Mouse (Mus musculus): ENCODE measurements around the gene Dnttip1.
A peak's percentile ranks its signal among the peaks of the same experiment; 100 is the strongest.
"Not testable (repeated sequence)": the region's sequence is repeated elsewhere in the genome, so short reads cannot be mapped to it uniquely, and the experiment has no call there.

Gene Dnttip1

GRCm38 (mm10) chr2:164779481-164780086 lies 33.8 kb downstream of the Dnttip1 start, which contains the start of gene Tnnc2:
Gene Tnnc2, minus strand, starts transcription at chr2:164779967.
- no peak for DNase-seq (ENCODE audit: low read depth in 2 of 2, low spot score in 2 of 2)

DNA sequence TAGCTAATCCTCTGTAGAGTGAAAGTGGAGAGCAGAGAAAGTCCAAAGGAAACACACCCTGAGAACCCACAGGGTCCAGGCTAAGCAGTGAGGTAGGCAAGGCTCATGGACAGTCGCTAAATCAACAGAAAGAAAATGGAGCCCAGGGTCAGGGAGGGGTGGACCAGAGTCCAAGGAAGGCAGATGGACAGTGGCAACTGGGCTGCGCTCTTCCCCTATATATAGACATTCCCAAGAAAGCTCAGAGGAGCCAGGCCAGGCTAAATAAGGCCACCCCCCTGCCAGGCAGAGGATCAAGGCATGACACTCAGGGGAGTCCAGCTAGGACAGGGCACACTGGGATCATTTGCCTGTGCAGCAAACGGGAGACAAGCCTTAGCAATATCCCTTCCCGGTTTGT lies 36.1 kb downstream of the Dnttip1 start:
- DNase-seq (ENCODE audit: low read depth in 2 of 2, low spot score in 2 of 2) = no peak

- no peak for DNase-seq (ENCODE audit: low read depth in 2 of 2, low spot score in 2 of 2)
These were observed 38.3 kb downstream of the Dnttip1 start for GRCm38 (mm10) chr2:164783926-164784581.

DNA sequence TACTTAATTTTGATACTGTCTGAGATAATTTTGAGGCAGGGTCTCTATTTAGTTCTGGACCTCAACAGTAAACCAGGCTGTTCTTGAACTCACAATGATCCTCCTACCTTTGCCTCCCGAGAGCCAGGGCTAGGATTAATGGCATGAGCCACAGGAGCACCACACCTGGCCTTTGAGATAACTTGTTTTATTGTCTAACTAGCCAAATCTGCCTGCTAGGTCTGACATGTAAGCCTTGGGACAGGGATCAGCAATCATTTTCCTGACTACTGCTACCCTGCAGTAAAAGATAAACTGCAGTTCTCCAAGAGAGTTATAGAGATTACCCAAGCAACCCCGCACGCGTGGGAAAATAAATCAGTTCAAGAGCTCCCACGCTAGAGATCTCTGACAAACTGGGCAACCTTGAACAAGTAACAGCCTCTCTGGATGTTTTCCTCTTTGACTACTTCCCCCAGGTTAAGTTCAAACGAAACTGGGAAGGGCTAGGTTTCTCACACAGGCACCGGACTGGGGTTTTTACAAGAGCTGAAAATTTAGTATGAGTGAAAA lies 39.2 kb downstream of the Dnttip1 start:
- no peak for DNase-seq (ENCODE audit: low read depth in 2 of 2, low spot score in 2 of 2)

DNA sequence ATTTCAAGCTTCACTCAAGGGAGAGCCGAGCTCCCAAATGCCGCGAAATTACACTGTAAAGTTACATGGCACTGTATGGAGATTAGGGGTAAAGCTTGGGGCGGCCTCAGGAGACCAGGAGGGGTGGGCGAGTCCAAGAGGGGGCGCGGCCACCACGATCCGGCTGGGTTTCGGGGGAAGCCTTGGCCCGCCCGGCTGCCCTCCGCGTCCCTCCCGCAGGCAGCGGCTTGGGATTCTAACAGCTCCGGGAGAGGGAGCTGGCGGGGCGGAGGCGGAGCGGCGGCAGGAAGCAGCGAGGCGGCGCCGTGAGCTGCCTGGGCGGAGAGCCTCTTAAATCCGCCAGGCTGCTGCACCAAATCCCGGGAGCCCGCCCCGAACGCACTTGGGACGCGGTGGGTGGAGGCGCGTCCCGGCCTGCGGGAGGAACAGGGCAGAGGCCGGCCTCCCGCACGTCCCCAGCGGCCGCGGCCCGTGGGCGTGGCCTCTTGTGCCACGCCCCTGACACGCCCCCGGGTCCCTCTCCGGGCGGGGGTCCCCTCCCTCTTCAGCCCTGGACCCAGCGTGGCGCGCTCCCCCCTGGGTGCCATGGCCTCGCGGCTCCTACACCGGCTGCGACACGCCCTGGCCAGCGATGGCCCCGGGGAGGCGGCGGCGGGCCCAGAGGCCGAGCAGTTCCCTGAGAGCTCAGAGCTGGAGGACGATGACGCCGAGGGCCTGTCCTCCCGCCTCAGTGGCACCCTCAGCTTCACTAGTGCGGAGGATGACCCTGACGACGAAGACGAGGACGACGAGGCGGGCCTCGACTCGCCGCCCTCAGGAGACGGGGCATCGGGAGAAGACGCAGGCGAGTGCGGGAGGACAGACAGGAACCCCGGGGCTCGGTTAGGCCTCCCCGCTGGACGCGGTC lies 40.0 kb downstream of the Dnttip1 start, which contains the start of gene Snx21:
TSS of gene Snx21 (plus strand) at position 343 of the 907 bp plus-strand sequence.
- peak; percentile 21 to 38 for DNase-seq (ENCODE audit: low read depth in 2 of 2, low spot score in 2 of 2)

- DNase-seq (ENCODE audit: low read depth in 2 of 2, low spot score in 2 of 2) = no peak
These were observed 40.7 kb downstream of the Dnttip1 start for GRCm38 (mm10) chr2:164786388-164786885.

GRCm38 (mm10) chr2:164787032-164787431 lies 41.2 kb downstream of the Dnttip1 start:
- no peak for DNase-seq (ENCODE audit: low read depth in 2 of 2, low spot score in 2 of 2)

- no peak for DNase-seq (ENCODE audit: low read depth in 2 of 2, low spot score in 2 of 2)
These were observed 42.0 kb downstream of the Dnttip1 start for GRCm38 (mm10) chr2:164787779-164788178.

- no peak for DNase-seq (ENCODE audit: low read depth in 2 of 2, low spot score in 2 of 2)
These were observed 42.6 kb downstream of the Dnttip1 start for GRCm38 (mm10) chr2:164788411-164788810.

DNA sequence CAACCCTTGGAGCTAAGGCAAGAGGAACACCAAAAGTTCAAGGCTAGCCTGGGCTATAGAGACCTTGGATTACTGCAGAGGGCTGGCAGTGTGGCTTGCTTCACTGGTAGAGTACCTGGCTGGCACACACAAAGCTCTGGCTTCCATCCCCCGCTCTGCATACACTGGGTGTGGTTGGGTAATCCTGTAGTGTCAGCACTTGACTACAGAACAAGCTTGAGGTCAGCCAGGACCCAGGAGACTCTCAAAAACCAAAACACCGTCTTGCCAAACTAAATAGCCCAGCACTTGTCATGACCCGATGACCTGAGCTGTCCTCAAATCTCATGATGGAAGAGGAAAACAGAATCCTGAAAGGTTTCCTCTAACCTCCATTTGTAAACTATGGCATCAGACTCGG lies 44.7 kb downstream of the Dnttip1 start:
- no peak for DNase-seq (ENCODE audit: low read depth in 2 of 2, low spot score in 2 of 2)

- DNase-seq (ENCODE audit: low read depth in 2 of 2, low spot score in 2 of 2) = no peak
These were observed 46.1 kb downstream of the Dnttip1 start for GRCm38 (mm10) chr2:164791841-164792261.

GRCm38 (mm10) chr2:164792400-164793190 lies 46.8 kb downstream of the Dnttip1 start:
- DNase-seq (ENCODE audit: low read depth in 2 of 2, low spot score in 2 of 2) = no peak

DNA sequence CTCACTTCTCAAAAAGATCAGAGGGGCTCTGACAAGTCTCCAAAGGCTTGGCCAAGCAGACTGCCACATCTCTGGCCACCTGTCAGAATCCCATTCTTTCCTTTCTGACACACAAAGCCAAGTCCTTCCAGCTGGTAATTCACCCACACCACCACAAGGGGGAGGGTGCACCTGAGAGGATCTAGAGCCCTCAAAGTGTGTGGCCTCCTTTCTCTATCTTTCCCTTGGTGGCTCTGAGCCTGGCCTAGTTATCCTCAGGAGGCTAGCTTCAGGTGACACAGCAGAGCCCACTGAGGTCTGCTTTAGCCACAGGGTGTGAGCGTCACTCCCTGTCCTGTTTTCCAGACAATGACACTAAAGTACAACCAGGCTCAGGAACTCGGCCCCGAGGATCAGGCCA lies 47.5 kb downstream of the Dnttip1 start:
- peak; percentile 38 to 67 for DNase-seq (ENCODE audit: low read depth in 2 of 2, low spot score in 2 of 2)

DNA sequence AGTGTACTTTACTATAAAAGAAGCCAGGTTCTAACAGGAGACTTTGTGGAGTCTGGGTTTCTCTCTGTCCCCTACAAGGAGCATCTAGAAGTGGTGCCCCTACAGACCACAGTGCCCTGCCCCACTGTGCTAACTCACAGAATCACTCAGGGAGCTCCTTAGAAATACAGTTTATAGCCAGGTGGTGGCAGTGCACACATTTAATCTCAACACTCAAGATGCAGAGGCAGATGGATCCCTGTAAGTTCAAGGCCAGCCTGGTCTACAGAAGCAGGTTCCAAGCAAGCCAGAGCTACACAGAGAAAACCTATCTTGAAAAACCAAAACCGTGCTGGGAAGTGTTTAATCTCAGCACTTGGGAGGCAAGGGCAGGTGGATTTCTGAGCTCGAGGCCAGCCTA lies 48.0 kb downstream of the Dnttip1 start:
- no peak for DNase-seq (ENCODE audit: low read depth in 2 of 2, low spot score in 2 of 2)

GRCm38 (mm10) chr2:164794293-164794692 lies 48.5 kb downstream of the Dnttip1 start:
- DNase-seq (ENCODE audit: low read depth in 2 of 2, low spot score in 2 of 2) = peak; percentile 69 to 76

GRCm38 (mm10) chr2:164795868-164796267 lies 50.1 kb downstream of the Dnttip1 start:
- DNase-seq (ENCODE audit: low read depth in 2 of 2, low spot score in 2 of 2) = no peak

DNA sequence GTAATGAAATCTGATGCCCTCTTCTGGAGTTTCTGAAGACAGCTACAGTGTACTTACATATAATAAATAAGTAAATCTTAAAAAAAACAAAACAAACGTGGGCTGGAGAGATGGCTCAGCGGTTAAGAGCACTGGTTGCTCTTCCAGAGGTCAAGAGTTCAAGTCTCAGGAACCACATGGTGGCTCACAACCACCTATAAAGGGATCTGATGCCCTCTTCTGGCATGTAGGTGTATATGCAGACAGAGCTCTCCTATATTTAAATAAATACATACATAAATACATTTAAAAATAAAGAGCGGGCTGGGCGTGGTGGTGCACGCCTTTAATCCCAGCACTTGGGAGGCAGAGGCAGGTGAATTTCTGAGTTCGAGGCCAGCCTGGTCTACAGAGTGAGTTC lies 52.8 kb downstream of the Dnttip1 start:
- not testable (repeated sequence) for DNase-seq (ENCODE audit: low read depth in 2 of 2, low spot score in 2 of 2)

GRCm38 (mm10) chr2:164800252-164801004 lies 54.6 kb downstream of the Dnttip1 start:
- no peak for DNase-seq (ENCODE audit: low read depth in 2 of 2, low spot score in 2 of 2)

DNA sequence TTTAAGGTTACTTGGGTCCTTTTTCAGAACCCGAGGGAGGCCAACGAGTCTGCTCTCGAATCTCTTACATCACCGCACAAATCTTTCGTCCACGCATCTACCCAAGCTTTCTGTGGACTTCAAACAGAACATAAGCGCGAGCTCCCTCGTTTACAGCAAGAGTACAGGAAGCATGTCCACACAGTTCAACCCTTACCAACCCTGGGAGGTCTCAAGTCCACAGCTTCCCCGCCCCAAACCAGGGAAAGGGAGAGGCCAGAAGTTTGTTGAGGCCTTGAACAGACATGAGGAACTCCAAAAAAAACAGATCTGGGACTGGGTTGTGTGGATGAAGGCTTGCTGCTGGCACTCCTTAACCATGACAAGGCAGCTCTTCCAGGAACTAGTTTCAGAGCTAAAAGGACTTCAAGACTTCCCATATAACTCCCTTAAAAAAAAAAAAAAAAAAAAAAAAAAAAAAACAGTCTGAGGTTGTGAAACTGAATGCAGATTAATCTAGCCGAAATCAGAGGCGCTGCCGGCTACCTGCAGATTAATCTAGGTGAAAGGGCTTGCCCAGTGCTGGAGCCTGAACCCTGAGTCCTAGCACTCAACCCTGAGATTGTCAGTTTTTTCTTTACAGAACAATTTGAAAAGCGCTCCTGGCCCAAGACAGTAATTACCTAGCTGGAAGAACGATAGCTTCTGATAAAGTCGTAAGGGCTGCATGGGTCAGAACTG lies 57.6 kb downstream of the Dnttip1 start:
- no peak for DNase-seq (ENCODE audit: low read depth in 2 of 2, low spot score in 2 of 2)
